Mouse (Mus musculus) midbrain, postnatal 0 days (tissue): Measurements from ENCODE around the gene BC051019. TPM values are rescaled to one million over a fixed set of nuclear protein-coding genes. Genes with fewer than 3 reads are reported as not detected.
A peak's percentile ranks its signal among the peaks of the same experiment; 100 is the strongest.

Source experiments
- ATAC-seq: fragments of 200-750 bp; cut with Nextera tagmentation; 2 replicates; pipeline ENCODE4 v1.8.0; 2017; ENCODE audit warnings: moderate number of reproducible peaks, mild to moderate bottlenecking, moderate TSS enrichment, moderate library complexity; ENCODE audit not compliant: low FRiP score
- DNase-seq: peaks from one replicate; pipeline ENCODE4 v3.0.0-alpha.2; 2015; ENCODE audit warnings: low spot score
- H3K27ac ChIP-seq: fragments of 300-500 bp; sonication (generic); 2 replicates; pipeline ENCODE4 v1.5.1; 2014; ENCODE audit warnings: low read depth, mild to moderate bottlenecking, low read length, mixed read lengths
- H3K27me3 ChIP-seq: fragments of 300-500 bp; sonication (generic); 2 replicates; pipeline ENCODE4 v1.6.1; 2014; ENCODE audit warnings: low read length, control low read depth, mixed read lengths; ENCODE audit not compliant: insufficient read depth
- H3K36me3 ChIP-seq: fragments of 300-500 bp; sonication (generic); 2 replicates; pipeline ENCODE4 v1.6.1; 2014; ENCODE audit warnings: low read length, control low read depth, mixed read lengths; ENCODE audit not compliant: insufficient read depth
- H3K4me1 ChIP-seq: fragments of 300-500 bp; sonication (generic); 2 replicates; pipeline ENCODE4 v1.6.1; 2014; ENCODE audit warnings: mild to moderate bottlenecking, control low read depth, antibody characterized with exemption, low read length, mixed read lengths; ENCODE audit not compliant: insufficient read depth
- H3K4me2 ChIP-seq: fragments of 300-500 bp; sonication (generic); 2 replicates; pipeline ENCODE4 v1.6.1; 2014; ENCODE audit warnings: low read depth, mild to moderate bottlenecking, low read length, mixed read lengths; ENCODE audit not compliant: poor library complexity, severe bottlenecking
- H3K4me3 ChIP-seq: fragments of 300-500 bp; sonication (generic); 2 replicates; pipeline ENCODE4 v1.5.1; 2014; ENCODE audit warnings: low read depth, mild to moderate bottlenecking, low read length, moderate library complexity
- H3K9ac ChIP-seq: fragments of 300-500 bp; sonication (generic); replicated peaks from 2 replicates; pipeline ENCODE4 v1.6.1; 2014; ENCODE audit warnings: mild to moderate bottlenecking, low read length, moderate library complexity, mixed read lengths; ENCODE audit not compliant: poor library complexity, severe bottlenecking
- H3K9me3 ChIP-seq: fragments of 300-500 bp; sonication (generic); 2 replicates; pipeline ENCODE4 v1.6.1; 2016; ENCODE audit warnings: low read length, control low read depth
- CTCF ChIP-seq: IDR thresholded peaks from 2 replicates; pipeline ENCODE4 v1.5.1; 2016; ENCODE audit warnings: antibody characterized with exemption, mild to moderate bottlenecking
- WGBS: fragments of 180-500 bp; shearing (Covaris S2); extraction: QIAGEN DNeasy Blood & Tissue Kit; methylation state at CpG from one replicate; pipeline ENCODE4 v1.1.7; 2014; 5-methylcytosine and 5-hydroxymethylcytosine counted together
- polyA plus RNA-seq: library from polyadenylated mRNA; unstranded; fragments of >200 nt; fragmentation: Nextera tagmentation; extraction: Ambion mirVana; gene quantifications from 2 replicates; pipeline ENCODE4 v1.2.1, GENCODE M21; 2015
- total RNA-seq: library from RNA; depleted of rRNA; stranded (reverse); fragments of >200 nt; gene quantifications from 2 replicates; pipeline ENCODE4 v1.2.3, GENCODE M21; 2014

The BC051019 gene
- total and polyA plus RNA-seq, 2 experiments from 2014 or later = 0.58 to 1.5 TPM

- H3K9ac ChIP-seq = no peak overlapping the region
- H3K36me3 ChIP-seq = peaks cover 7% of the 10 kb centered on the region; the same call in 1 of the 2 replicates
- H3K27ac ChIP-seq = no peak overlapping the region
- H3K4me3 ChIP-seq = no peak overlapping the region
- ATAC-seq = no peak
- no peak overlapping the region for H3K4me2 ChIP-seq
- DNase-seq = no peak
- WGBS = 87% methylated on average over 2 of the region's 2 CpGs
- TF ChIP-seq CTCF = no peak
- no peaks in the 10 kb centered on the region for H3K27me3 ChIP-seq
- H3K4me1 ChIP-seq = no peaks in the 10 kb centered on the region
- H3K9me3 ChIP-seq = no peaks in the 10 kb centered on the region
Observed at GRCm38 (mm10) chr7:109713434-109713982, 10.1 kb downstream of the BC051019 start.

GRCm38 (mm10) chr7:109712198-109712597, 11.5 kb downstream of the BC051019 start:
- Histone ChIP-seq H3K9ac (no peak overlapping the region), H3K27me3 (no peaks in the 10 kb centered on the region), H3K36me3 (peaks cover 7% of the 10 kb centered on the region; the same call in 1 of the 2 replicates), H3K4me2 (no peak overlapping the region), H3K9me3 (no peaks in the 10 kb centered on the region), H3K4me1 (no peaks in the 10 kb centered on the region), H3K27ac (no peak overlapping the region), H3K4me3 (no peak overlapping the region)
- no peak for TF ChIP-seq CTCF
- no peak for DNase-seq
- ATAC-seq = no peak
- 94% methylated on average over 7 of the region's 7 CpGs for WGBS

- H3K4me2 ChIP-seq = no peak overlapping the region
- no peak overlapping the region for H3K4me3 ChIP-seq
- 85% methylated on average over 1 of the region's 1 CpGs for WGBS
- H3K27me3 ChIP-seq = no peaks in the 10 kb centered on the region
- H3K27ac ChIP-seq = no peak overlapping the region
- no peak overlapping the region for H3K9ac ChIP-seq
- no peaks in the 10 kb centered on the region for H3K9me3 ChIP-seq
- peaks cover 7% of the 10 kb centered on the region; the same call in 1 of the 2 replicates for H3K36me3 ChIP-seq
- no peak for ATAC-seq
- no peaks in the 10 kb centered on the region for H3K4me1 ChIP-seq
- DNase-seq = no peak
- TF ChIP-seq CTCF = no peak
Observed at GRCm38 (mm10) chr7:109710069-109710468, 13.6 kb downstream of the BC051019 start.

GRCm38 (mm10) chr7:109708961-109709382, 14.7 kb downstream of the BC051019 start:
- TF ChIP-seq CTCF = no peak
- DNase-seq = no peak
- 84% methylated on average over 3 of the region's 3 CpGs for WGBS

GRCm38 (mm10) chr7:109707023-109707785, 16.4 kb downstream of the BC051019 start:
- ATAC-seq = no peak
- no peaks in the 10 kb centered on the region for H3K9me3 ChIP-seq

More at GRCm38 (mm10) chr7:109708961-109709382, 14.7 kb downstream of the BC051019 start:
- Histone ChIP-seq H3K27ac (no peak overlapping the region), H3K4me2 (no peak overlapping the region), H3K27me3 (no peaks in the 10 kb centered on the region), H3K4me1 (no peaks in the 10 kb centered on the region), H3K4me3 (no peak overlapping the region), H3K36me3 (peaks cover 7% of the 10 kb centered on the region; the same call in 1 of the 2 replicates), H3K9me3 (no peaks in the 10 kb centered on the region), H3K9ac (no peak overlapping the region)
- no peak for ATAC-seq

GRCm38 (mm10) chr7:109704461-109704860, 19.2 kb downstream of the BC051019 start:
- TF ChIP-seq CTCF = no peak
- no peaks in the 10 kb centered on the region for H3K27me3 ChIP-seq
- peak overlapping the region; percentile 74 for H3K4me2 ChIP-seq
- no peaks in the 10 kb centered on the region for H3K4me1 ChIP-seq
- H3K4me3 ChIP-seq = peak overlapping the region; percentile 71
- ATAC-seq = no peak
- peaks cover 3% of the 10 kb centered on the region; the same call in 1 of the 2 replicates for H3K36me3 ChIP-seq
- no peak overlapping the region; the same call in 1 of the 2 replicates for H3K9ac ChIP-seq
- WGBS = 71% methylated on average over 3 of the region's 3 CpGs
- H3K9me3 ChIP-seq = no peaks in the 10 kb centered on the region
- no peak for DNase-seq
- no peak overlapping the region for H3K27ac ChIP-seq

More at GRCm38 (mm10) chr7:109707023-109707785, 16.4 kb downstream of the BC051019 start:
- Histone ChIP-seq H3K4me2 (no peak overlapping the region), H3K9ac (no peak overlapping the region), H3K4me3 (no peak overlapping the region), H3K4me1 (no peaks in the 10 kb centered on the region), H3K27ac (no peak overlapping the region), H3K36me3 (peaks cover 6% of the 10 kb centered on the region; the same call in 1 of the 2 replicates), H3K27me3 (no peaks in the 10 kb centered on the region)
- DNase-seq = peak; percentile 75
- WGBS = 45% methylated on average over 4 of the region's 4 CpGs
- peak; percentile 90 for TF ChIP-seq CTCF
